Mouse (Mus musculus): ENCODE measurements around the gene Gramd1a. TPM values are rescaled to one million over a fixed set of nuclear protein-coding genes. Genes with fewer than 3 reads are reported as not detected.

The Gramd1a gene
- total RNA-seq, 2 experiments from 2014 or later, result 94.0 to 120 TPM

GRCm38 (mm10) chr7:31106166-31106565 is 49.5 kb downstream of the Gramd1a start:
- intact Hi-C loops (cut with DNase I), result no loop called here

GRCm38 (mm10) chr7:31105061-31105768 is 50.5 kb downstream of the Gramd1a start:
- DNase-seq (ENCODE audit: low spot score in 2 of 2), result peak; percentile 67 to 69
- intact Hi-C loops (cut with DNase I), result no loop called here

More at GRCm38 (mm10) chr7:31106166-31106565, 49.5 kb downstream of the Gramd1a start:
- no peak for DNase-seq (ENCODE audit: low spot score in 2 of 2)

- intact Hi-C loops (cut with DNase I), result no loop called here
- no peak for DNase-seq (ENCODE audit: low spot score in 2 of 2)
These were observed 54.9 kb downstream of the Gramd1a start for GRCm38 (mm10) chr7:31100786-31101185.

- DNase-seq (ENCODE audit: low spot score in 2 of 2), result no peak
- intact Hi-C loops (cut with DNase I), result loop anchor here (5.0 kb wide), 1 partner anchor 142 kb away; the partner anchor contains the start of gene Usf2
These were observed 56.1 kb downstream of the Gramd1a start for GRCm38 (mm10) chr7:31099612-31099982.

- intact Hi-C loops (cut with DNase I), result loop anchor here (5.0 kb wide), 1 partner anchor 142 kb away; the partner anchor contains the start of gene Usf2
- DNase-seq (ENCODE audit: low spot score in 2 of 2), result no peak
These were observed 56.7 kb downstream of the Gramd1a start for GRCm38 (mm10) chr7:31098697-31099611.

GRCm38 (mm10) chr7:31097583-31098248 is 58.0 kb downstream of the Gramd1a start:
- intact Hi-C loops (cut with DNase I), result loop anchor here (5.0 kb wide), 1 partner anchor 140 kb away; the partner anchor contains the start of gene Usf2

GRCm38 (mm10) chr7:31096892-31097564 is 58.7 kb downstream of the Gramd1a start:
- intact Hi-C loops (cut with DNase I), result loop anchor here (1.0 to 5.0 kb wide), 2 partner anchors 38 to 140 kb away; partner anchors contain the start of genes Lgi4 and Usf2
- no peak for DNase-seq (ENCODE audit: low spot score in 2 of 2)

More at GRCm38 (mm10) chr7:31097583-31098248, 58.0 kb downstream of the Gramd1a start:
- peak; percentile 86 to 87 for DNase-seq (ENCODE audit: low spot score in 2 of 2)

GRCm38 (mm10) chr7:31094774-31095501 is 60.8 kb downstream of the Gramd1a start:
- DNase-seq (ENCODE audit: low spot score in 2 of 2), result no peak
- intact Hi-C loops (cut with DNase I), result loop anchor here (5.0 kb wide), 1 partner anchor 138 kb away; the partner anchor contains the start of gene Usf2

- DNase-seq (ENCODE audit: low spot score in 2 of 2), result no peak
- intact Hi-C loops (cut with DNase I), result no loop called here
These were observed 66.0 kb downstream of the Gramd1a start for GRCm38 (mm10) chr7:31089721-31090120.

- intact Hi-C loops (cut with DNase I), result no loop called here
- DNase-seq (ENCODE audit: low spot score in 2 of 2), result no peak
These were observed 67.5 kb downstream of the Gramd1a start for GRCm38 (mm10) chr7:31088206-31088605.

GRCm38 (mm10) chr7:31087262-31087661 is 68.4 kb downstream of the Gramd1a start:
- intact Hi-C loops (cut with DNase I), result no loop called here
- DNase-seq (ENCODE audit: low spot score in 2 of 2), result no peak

- DNase-seq (ENCODE audit: low spot score in 2 of 2), result no peak
- intact Hi-C loops (cut with DNase I), result no loop called here
These were observed 69.4 kb downstream of the Gramd1a start for GRCm38 (mm10) chr7:31086175-31086755.

GRCm38 (mm10) chr7:31085171-31085570 is 70.5 kb downstream of the Gramd1a start:
- intact Hi-C loops (cut with DNase I), result no loop called here
- no peak for DNase-seq (ENCODE audit: low spot score in 2 of 2)

GRCm38 (mm10) chr7:31084140-31084539 is 71.6 kb downstream of the Gramd1a start:
- no peak for DNase-seq (ENCODE audit: low spot score in 2 of 2)
- intact Hi-C loops (cut with DNase I), result no loop called here

GRCm38 (mm10) chr7:31082831-31083588 is 72.7 kb downstream of the Gramd1a start:
- DNase-seq (ENCODE audit: low spot score in 2 of 2), result no peak
- intact Hi-C loops (cut with DNase I), result no loop called here

- DNase-seq (ENCODE audit: low spot score in 2 of 2), result no peak
- intact Hi-C loops (cut with DNase I), result no loop called here
These were observed 73.6 kb downstream of the Gramd1a start for GRCm38 (mm10) chr7:31082106-31082505.

GRCm38 (mm10) chr7:31081106-31081505 is 74.6 kb downstream of the Gramd1a start:
- DNase-seq (ENCODE audit: low spot score in 2 of 2), result no peak
- intact Hi-C loops (cut with DNase I), result no loop called here

Measured in left cerebral cortex, postnatal 36 days (tissue).